Mouse (Mus musculus) CH12.LX (cell line): Measurements from ENCODE around the gene Slc48a1.

Experiments used
- CTCF ChIP-seq, 2 experiments: IDR thresholded peaks in 1 of 2; conservative IDR thresholded peaks in 1 of 2; 2 replicates each; pipeline ENCODE4 v1.5.1; 2011 to 2012; ENCODE audit warnings: low read depth in 2 of 2, low read length in 2 of 2, improper control_type of control experiment in 1 of 2, inconsistent platforms in 1 of 2, mild to moderate bottlenecking in 1 of 2, moderate library complexity in 1 of 2
- HCFC1 ChIP-seq: IDR thresholded peaks from 2 replicates; pipeline ENCODE4 v1.6.1; 2012; ENCODE audit warnings: low read depth, mild to moderate bottlenecking, inconsistent platforms, low read length, improper control_type of control experiment
- MAFK ChIP-seq: IDR thresholded peaks from 2 replicates; pipeline ENCODE4 v1.6.1; 2011; ENCODE audit warnings: low read length, improper control_type of control experiment; ENCODE audit not compliant: insufficient replicate concordance
- MAX ChIP-seq: IDR thresholded peaks from 2 replicates; pipeline ENCODE4 v1.6.1; 2011; ENCODE audit warnings: low read length, improper control_type of control experiment
- MYC ChIP-seq: IDR thresholded peaks from 2 replicates; pipeline ENCODE4 v1.6.1; 2011; ENCODE audit warnings: low read depth, mild to moderate bottlenecking, improper control_type of control experiment, low read length
- POLR2A ChIP-seq: IDR thresholded peaks from 2 replicates; pipeline ENCODE4 v1.6.1; 2011; ENCODE audit warnings: low read depth, mild to moderate bottlenecking, improper control_type of control experiment, low read length
- RCOR1 ChIP-seq: conservative IDR thresholded peaks from 2 replicates; pipeline ENCODE4 v1.6.1; 2012; ENCODE audit warnings: low read depth, mild to moderate bottlenecking, inconsistent platforms, low read length, improper control_type of control experiment
- ZMIZ1 ChIP-seq: IDR thresholded peaks from 2 replicates; pipeline ENCODE4 v1.6.1; 2012; ENCODE audit warnings: low read depth, mild to moderate bottlenecking, inconsistent platforms, low read length, improper control_type of control experiment
- ZNF384 ChIP-seq: IDR thresholded peaks from 2 replicates; pipeline ENCODE4 v1.6.1; 2012; ENCODE audit warnings: low read depth, low read length, improper control_type of control experiment, inconsistent platforms

DNA sequence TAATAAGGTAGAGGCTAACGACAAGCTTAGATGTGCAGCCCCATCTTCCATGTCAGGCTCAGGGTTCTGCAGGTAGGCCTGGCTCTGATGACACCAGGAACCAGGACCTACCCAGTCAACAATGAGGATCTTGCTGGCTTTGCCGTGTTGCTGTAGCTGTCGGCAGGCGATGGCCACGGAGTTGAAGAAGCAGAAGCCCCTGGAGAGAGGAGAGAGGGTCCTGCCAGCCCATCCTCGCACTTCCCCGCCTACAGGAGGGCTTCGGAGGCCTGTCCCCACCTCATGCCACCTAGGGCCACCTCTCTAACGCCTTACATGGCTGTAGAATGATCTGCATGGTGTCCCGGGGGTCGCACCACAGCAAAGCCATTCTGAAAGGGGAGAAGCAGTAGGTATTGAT, 21.1 kb downstream of the Slc48a1 start:
- TF ChIP-seq ZMIZ1 (no peak), MAFK (no peak), CTCF (conservative IDR thresholded peaks at IDR 0.05 in 1 of 2, IDR thresholded peaks at IDR 0.05 in 1 of 2; ENCODE audit: low read depth in 2 of 2, low read length in 2 of 2) (no peak), RCOR1 (no peak), MYC (no peak), ZNF384 (no peak), MAX (no peak), HCFC1 (no peak), POLR2A (no peak)
